Mouse (Mus musculus): ENCODE data around the gene Olfm3. TPM values are rescaled to one million over a fixed set of nuclear protein-coding genes. Genes with fewer than 3 reads are reported as not detected.
A peak's percentile ranks its signal among the peaks of the same experiment; 100 is the strongest.

Olfm3 gene
- not detected in 2 replicates for polyA plus RNA-seq (2012; ENCODE audit: insufficient read depth, insufficient read length, low replicate concordance, missing spikeins)

DNA sequence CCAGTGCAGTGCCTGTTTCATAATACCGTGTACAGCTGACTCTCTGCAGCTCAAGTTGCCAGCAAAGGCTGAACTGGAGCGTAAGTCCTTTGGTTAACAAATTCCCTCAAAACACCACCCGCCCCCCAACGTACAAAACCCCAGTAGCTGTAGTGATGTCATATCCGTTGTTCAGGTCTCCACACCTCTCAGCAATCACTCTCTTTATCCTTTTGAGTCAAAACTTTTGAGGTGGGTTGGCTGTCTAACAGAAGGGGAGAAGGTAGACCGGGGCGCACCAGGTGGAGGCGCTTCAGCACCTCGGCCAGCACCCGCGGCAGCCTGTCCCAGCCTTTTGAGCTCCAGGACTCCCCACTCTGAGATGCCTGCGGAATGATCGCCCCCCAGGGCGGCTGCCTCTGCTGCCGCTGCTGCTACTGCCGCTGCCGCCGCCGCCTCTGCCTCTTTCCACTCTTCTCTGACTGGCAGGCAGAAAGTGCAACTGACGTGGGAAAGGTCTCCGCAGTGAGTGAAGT is at the start of gene Olfm3:
Gene Olfm3 (plus strand): TSS at position 155 of the 515 bp plus-strand sequence.
- Histone ChIP-seq H3K4me3 (ENCODE audit: insufficient read depth, low read depth, low read length) (peak within 1 kb of the TSS; percentile 47), H3K27ac (ENCODE audit: insufficient read depth, low read depth, low read length) (no peak within 1 kb of the TSS), H3K4me1 (ENCODE audit: control insufficient read depth, insufficient read depth, low read length) (no peaks in the 10 kb centered on the region)
- no peak for TF ChIP-seq POLR2A (IDR thresholded peaks at IDR 0.05; ENCODE audit: insufficient read depth, low read depth, low read length)
- TF ChIP-seq CTCF (IDR thresholded peaks at IDR 0.05; ENCODE audit: insufficient read depth, low read depth, low read length) = no peak
- WGBS = 2% methylated on average over 21 of the region's 21 CpGs

- no peak overlapping the region for H3K4me3 ChIP-seq (ENCODE audit: insufficient read depth, low read depth, low read length)
- TF ChIP-seq POLR2A (IDR thresholded peaks at IDR 0.05; ENCODE audit: insufficient read depth, low read depth, low read length) (no peak), CTCF (IDR thresholded peaks at IDR 0.05; ENCODE audit: insufficient read depth, low read depth, low read length) (no peak)
- H3K27ac ChIP-seq (ENCODE audit: insufficient read depth, low read depth, low read length) = no peak overlapping the region
- WGBS = 86% methylated on average over 3 of the region's 3 CpGs
- no peaks in the 10 kb centered on the region for H3K4me1 ChIP-seq (ENCODE audit: control insufficient read depth, insufficient read depth, low read length)
These were observed 14.1 kb upstream of the Olfm3 start for GRCm38 (mm10) chr3:114889764-114890163.

GRCm38 (mm10) chr3:114904633-114905423 is 950 bp downstream of the Olfm3 start:
- 14% methylated on average over 16 of the region's 16 CpGs for WGBS
- no peak for TF ChIP-seq CTCF (IDR thresholded peaks at IDR 0.05; ENCODE audit: insufficient read depth, low read depth, low read length)
- TF ChIP-seq POLR2A (IDR thresholded peaks at IDR 0.05; ENCODE audit: insufficient read depth, low read depth, low read length) = no peak
- Histone ChIP-seq H3K27ac (ENCODE audit: insufficient read depth, low read depth, low read length) (no peak overlapping the region), H3K4me1 (ENCODE audit: control insufficient read depth, insufficient read depth, low read length) (no peaks in the 10 kb centered on the region), H3K4me3 (ENCODE audit: insufficient read depth, low read depth, low read length) (peak overlapping the region; percentile 47)

DNA sequence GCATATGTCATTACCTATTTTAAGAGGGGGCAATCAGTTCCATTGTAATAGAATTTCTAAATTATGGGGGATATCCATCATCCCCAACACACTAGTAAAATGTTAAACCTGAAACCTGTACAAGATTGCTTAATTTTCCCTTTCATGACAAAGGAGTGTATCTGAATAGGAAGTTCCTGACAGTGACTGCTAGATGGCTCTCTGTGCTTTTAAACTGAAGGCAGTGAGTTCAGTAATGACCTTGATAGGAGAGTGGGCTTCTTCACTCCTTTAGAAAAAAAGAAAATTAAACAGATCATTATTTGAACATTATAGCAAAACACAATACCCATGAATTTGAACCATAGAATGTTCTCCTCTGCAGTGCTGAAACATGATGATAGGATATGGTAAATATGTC is 3.7 kb downstream of the Olfm3 start:
- no peaks in the 10 kb centered on the region for H3K4me1 ChIP-seq (ENCODE audit: control insufficient read depth, insufficient read depth, low read length)
- TF ChIP-seq CTCF (IDR thresholded peaks at IDR 0.05; ENCODE audit: insufficient read depth, low read depth, low read length) (no peak), POLR2A (IDR thresholded peaks at IDR 0.05; ENCODE audit: insufficient read depth, low read depth, low read length) (no peak)
- H3K4me3 ChIP-seq (ENCODE audit: insufficient read depth, low read depth, low read length) = no peak overlapping the region

DNA sequence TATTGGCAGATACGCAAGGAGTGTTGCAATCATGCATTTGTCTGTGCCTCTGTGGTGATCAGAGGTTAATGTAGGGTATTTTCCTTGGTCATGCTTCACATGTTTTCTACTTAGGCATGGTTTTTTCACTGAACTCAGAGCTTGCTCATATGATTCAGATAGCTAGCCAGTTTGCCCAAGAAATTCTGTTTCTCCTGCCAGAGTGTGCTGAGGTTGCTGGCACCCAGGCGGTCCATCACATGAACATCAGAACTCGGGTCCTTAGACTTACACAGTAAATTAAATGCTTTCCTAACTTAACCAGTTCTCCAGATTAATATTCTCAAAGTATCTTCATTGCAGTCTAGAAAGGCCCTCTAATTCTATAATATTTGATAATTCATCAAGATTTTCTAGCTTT is 5.0 kb downstream of the Olfm3 start:
- H3K4me1 ChIP-seq (ENCODE audit: control insufficient read depth, insufficient read depth, low read length) = no peaks in the 10 kb centered on the region
- 97% methylated on average over 3 of the region's 3 CpGs for WGBS
- no peak overlapping the region for H3K27ac ChIP-seq (ENCODE audit: insufficient read depth, low read depth, low read length)
- H3K4me3 ChIP-seq (ENCODE audit: insufficient read depth, low read depth, low read length) = no peak overlapping the region
- no peak for TF ChIP-seq CTCF (IDR thresholded peaks at IDR 0.05; ENCODE audit: insufficient read depth, low read depth, low read length)
- TF ChIP-seq POLR2A (IDR thresholded peaks at IDR 0.05; ENCODE audit: insufficient read depth, low read depth, low read length) = no peak

More for the DNA sequence above, 3.7 kb downstream of the Olfm3 start:
- no peak overlapping the region for H3K27ac ChIP-seq (ENCODE audit: insufficient read depth, low read depth, low read length)

- 94% methylated on average over 3 of the region's 3 CpGs for WGBS
- no peak overlapping the region for H3K27ac ChIP-seq (ENCODE audit: insufficient read depth, low read depth, low read length)
- no peak overlapping the region for H3K4me3 ChIP-seq (ENCODE audit: insufficient read depth, low read depth, low read length)
- TF ChIP-seq CTCF (IDR thresholded peaks at IDR 0.05; ENCODE audit: insufficient read depth, low read depth, low read length) (no peak), POLR2A (IDR thresholded peaks at IDR 0.05; ENCODE audit: insufficient read depth, low read depth, low read length) (no peak)
- H3K4me1 ChIP-seq (ENCODE audit: control insufficient read depth, insufficient read depth, low read length) = no peaks in the 10 kb centered on the region
These were observed 16.2 kb downstream of the Olfm3 start for GRCm38 (mm10) chr3:114920102-114920501.

DNA sequence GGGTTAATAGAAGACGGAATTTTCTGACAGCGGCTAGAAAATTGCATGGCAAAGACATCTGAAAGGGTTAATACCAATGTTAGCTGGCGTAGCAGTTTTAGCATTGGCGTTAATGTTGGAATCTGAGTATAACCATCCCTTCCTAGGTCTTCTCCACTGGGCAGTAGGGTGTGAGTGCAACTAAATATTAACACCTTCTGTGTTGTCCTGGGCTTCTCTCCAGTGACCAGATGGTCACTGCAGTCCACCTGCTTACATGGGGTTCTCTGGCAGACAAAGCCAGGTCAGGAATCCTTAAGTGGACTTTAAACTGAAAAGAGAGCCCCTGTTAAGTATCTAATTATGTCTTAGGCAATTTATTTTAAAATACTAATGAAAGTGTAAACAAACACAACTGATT is 25.7 kb downstream of the Olfm3 start:
- no peaks in the 10 kb centered on the region for H3K4me1 ChIP-seq (ENCODE audit: control insufficient read depth, insufficient read depth, low read length)

GRCm38 (mm10) chr3:114930336-114930735 is 26.5 kb downstream of the Olfm3 start:
- Histone ChIP-seq H3K4me1 (ENCODE audit: control insufficient read depth, insufficient read depth, low read length) (no peaks in the 10 kb centered on the region), H3K4me3 (ENCODE audit: insufficient read depth, low read depth, low read length) (no peak overlapping the region), H3K27ac (ENCODE audit: insufficient read depth, low read depth, low read length) (no peak overlapping the region)
- 74% methylated on average over 2 of the region's 2 CpGs for WGBS
- no peak for TF ChIP-seq CTCF (IDR thresholded peaks at IDR 0.05; ENCODE audit: insufficient read depth, low read depth, low read length)
- TF ChIP-seq POLR2A (IDR thresholded peaks at IDR 0.05; ENCODE audit: insufficient read depth, low read depth, low read length) = no peak

More for the DNA sequence above, 25.7 kb downstream of the Olfm3 start:
- TF ChIP-seq POLR2A (IDR thresholded peaks at IDR 0.05; ENCODE audit: insufficient read depth, low read depth, low read length) (no peak), CTCF (IDR thresholded peaks at IDR 0.05; ENCODE audit: insufficient read depth, low read depth, low read length) (no peak)
- 82% methylated on average over 4 of the region's 4 CpGs for WGBS
- Histone ChIP-seq H3K27ac (ENCODE audit: insufficient read depth, low read depth, low read length) (no peak overlapping the region), H3K4me3 (ENCODE audit: insufficient read depth, low read depth, low read length) (no peak overlapping the region)

DNA sequence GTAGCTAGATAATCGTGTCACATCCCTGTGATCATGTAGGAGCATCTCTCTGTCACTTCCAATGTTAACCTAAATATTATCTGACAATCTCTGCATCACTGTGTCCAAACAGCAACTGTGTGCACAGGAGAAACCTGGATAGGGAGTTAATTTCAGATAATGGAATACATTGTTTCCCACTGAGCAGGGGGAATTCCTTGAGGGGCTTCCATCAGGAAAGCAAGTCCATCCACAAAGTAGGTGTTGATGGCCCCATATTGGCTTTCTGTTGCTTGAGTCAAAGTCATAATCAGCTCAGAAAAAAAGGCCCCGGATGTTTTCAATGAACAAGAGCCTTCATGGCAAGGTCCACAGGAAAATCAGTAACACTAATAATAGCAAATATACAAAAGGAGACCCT is 26.9 kb downstream of the Olfm3 start:
- WGBS = 80% methylated on average over 2 of the region's 2 CpGs
- H3K27ac ChIP-seq (ENCODE audit: insufficient read depth, low read depth, low read length) = no peak overlapping the region
- no peak for TF ChIP-seq POLR2A (IDR thresholded peaks at IDR 0.05; ENCODE audit: insufficient read depth, low read depth, low read length)
- TF ChIP-seq CTCF (IDR thresholded peaks at IDR 0.05; ENCODE audit: insufficient read depth, low read depth, low read length) = no peak
- no peaks in the 10 kb centered on the region for H3K4me1 ChIP-seq (ENCODE audit: control insufficient read depth, insufficient read depth, low read length)
- no peak overlapping the region for H3K4me3 ChIP-seq (ENCODE audit: insufficient read depth, low read depth, low read length)

All from olfactory bulb, adult 2 months (tissue).